Mouse (Mus musculus): Measurements from ENCODE around the gene Adamts6. TPM values are rescaled to one million over a fixed set of nuclear protein-coding genes. Genes with fewer than 3 reads are reported as not detected.

Gene Adamts6
- polyA plus RNA-seq, 1 experiment: 0.74 TPM

GRCm38 (mm10) chr13:104515054-104515453 is 227.4 kb downstream of the Adamts6 start:
- Histone ChIP-seq H3K4me3 (ENCODE audit: insufficient read depth, low read length) (no peak overlapping the region), H3K4me1 (ENCODE audit: control insufficient read depth, insufficient read depth, low read length) (no peaks in the 10 kb centered on the region), H3K27ac (ENCODE audit: insufficient read depth, low read depth, low read length) (no peak overlapping the region)
- TF ChIP-seq POLR2A (IDR thresholded peaks at IDR 0.05; ENCODE audit: borderline replicate concordance, low read depth, low read length) (no peak), CTCF (IDR thresholded peaks at IDR 0.05; ENCODE audit: low read depth, low read length) (no peak)

GRCm38 (mm10) chr13:104516146-104516545 is 228.5 kb downstream of the Adamts6 start:
- TF ChIP-seq CTCF (IDR thresholded peaks at IDR 0.05; ENCODE audit: low read depth, low read length): no peak
- TF ChIP-seq POLR2A (IDR thresholded peaks at IDR 0.05; ENCODE audit: borderline replicate concordance, low read depth, low read length): no peak
- Histone ChIP-seq H3K4me1 (ENCODE audit: control insufficient read depth, insufficient read depth, low read length) (no peaks in the 10 kb centered on the region), H3K4me3 (ENCODE audit: insufficient read depth, low read length) (no peak overlapping the region), H3K27ac (ENCODE audit: insufficient read depth, low read depth, low read length) (no peak overlapping the region)

GRCm38 (mm10) chr13:104516766-104517364 is 229.2 kb downstream of the Adamts6 start:
- H3K27ac ChIP-seq (ENCODE audit: insufficient read depth, low read depth, low read length): no peak overlapping the region
- TF ChIP-seq CTCF (IDR thresholded peaks at IDR 0.05; ENCODE audit: low read depth, low read length) (no peak), POLR2A (IDR thresholded peaks at IDR 0.05; ENCODE audit: borderline replicate concordance, low read depth, low read length) (no peak)
- H3K4me3 ChIP-seq (ENCODE audit: insufficient read depth, low read length): no peak overlapping the region
- H3K4me1 ChIP-seq (ENCODE audit: control insufficient read depth, insufficient read depth, low read length): no peaks in the 10 kb centered on the region

- H3K4me3 ChIP-seq (ENCODE audit: insufficient read depth, low read length): no peak overlapping the region
- H3K4me1 ChIP-seq (ENCODE audit: control insufficient read depth, insufficient read depth, low read length): no peaks in the 10 kb centered on the region
- TF ChIP-seq POLR2A (IDR thresholded peaks at IDR 0.05; ENCODE audit: borderline replicate concordance, low read depth, low read length): no peak
- no peak overlapping the region for H3K27ac ChIP-seq (ENCODE audit: insufficient read depth, low read depth, low read length)
Observed at GRCm38 (mm10) chr13:104517638-104518311, 230.1 kb downstream of the Adamts6 start.

GRCm38 (mm10) chr13:104518312-104519005 is 230.8 kb downstream of the Adamts6 start:
- no peak overlapping the region for H3K4me3 ChIP-seq (ENCODE audit: insufficient read depth, low read length)

GRCm38 (mm10) chr13:104519006-104519695 is 231.5 kb downstream of the Adamts6 start:
- Histone ChIP-seq H3K27ac (ENCODE audit: insufficient read depth, low read depth, low read length) (no peak overlapping the region), H3K4me1 (ENCODE audit: control insufficient read depth, insufficient read depth, low read length) (no peaks in the 10 kb centered on the region), H3K4me3 (ENCODE audit: insufficient read depth, low read length) (no peak overlapping the region)
- no peak for TF ChIP-seq POLR2A (IDR thresholded peaks at IDR 0.05; ENCODE audit: borderline replicate concordance, low read depth, low read length)
- TF ChIP-seq CTCF (IDR thresholded peaks at IDR 0.05; ENCODE audit: low read depth, low read length): no peak

More at GRCm38 (mm10) chr13:104518312-104519005, 230.8 kb downstream of the Adamts6 start:
- no peaks in the 10 kb centered on the region for H3K4me1 ChIP-seq (ENCODE audit: control insufficient read depth, insufficient read depth, low read length)
- no peak overlapping the region for H3K27ac ChIP-seq (ENCODE audit: insufficient read depth, low read depth, low read length)
- TF ChIP-seq POLR2A (IDR thresholded peaks at IDR 0.05; ENCODE audit: borderline replicate concordance, low read depth, low read length) (no peak), CTCF (IDR thresholded peaks at IDR 0.05; ENCODE audit: low read depth, low read length) (no peak)

GRCm38 (mm10) chr13:104519981-104520380 is 232.3 kb downstream of the Adamts6 start:
- TF ChIP-seq CTCF (IDR thresholded peaks at IDR 0.05; ENCODE audit: low read depth, low read length): no peak
- TF ChIP-seq POLR2A (IDR thresholded peaks at IDR 0.05; ENCODE audit: borderline replicate concordance, low read depth, low read length): no peak

GRCm38 (mm10) chr13:104520461-104520860 is 232.8 kb downstream of the Adamts6 start:
- no peak for TF ChIP-seq POLR2A (IDR thresholded peaks at IDR 0.05; ENCODE audit: borderline replicate concordance, low read depth, low read length)
- TF ChIP-seq CTCF (IDR thresholded peaks at IDR 0.05; ENCODE audit: low read depth, low read length): no peak
- H3K27ac ChIP-seq (ENCODE audit: insufficient read depth, low read depth, low read length): no peak overlapping the region
- no peak overlapping the region for H3K4me3 ChIP-seq (ENCODE audit: insufficient read depth, low read length)
- no peaks in the 10 kb centered on the region for H3K4me1 ChIP-seq (ENCODE audit: control insufficient read depth, insufficient read depth, low read length)

More at GRCm38 (mm10) chr13:104519981-104520380, 232.3 kb downstream of the Adamts6 start:
- H3K4me3 ChIP-seq (ENCODE audit: insufficient read depth, low read length): no peak overlapping the region
- no peak overlapping the region for H3K27ac ChIP-seq (ENCODE audit: insufficient read depth, low read depth, low read length)
- no peaks in the 10 kb centered on the region for H3K4me1 ChIP-seq (ENCODE audit: control insufficient read depth, insufficient read depth, low read length)

- no peaks in the 10 kb centered on the region for H3K4me1 ChIP-seq (ENCODE audit: control insufficient read depth, insufficient read depth, low read length)
- H3K4me3 ChIP-seq (ENCODE audit: insufficient read depth, low read length): no peak overlapping the region
- TF ChIP-seq CTCF (IDR thresholded peaks at IDR 0.05; ENCODE audit: low read depth, low read length) (no peak), POLR2A (IDR thresholded peaks at IDR 0.05; ENCODE audit: borderline replicate concordance, low read depth, low read length) (no peak)
- H3K27ac ChIP-seq (ENCODE audit: insufficient read depth, low read depth, low read length): no peak overlapping the region
Observed at GRCm38 (mm10) chr13:104521532-104521931, 233.9 kb downstream of the Adamts6 start.
